Mouse (Mus musculus) layer of hippocampus, adult 9-10 months (tissue): ENCODE data around the gene Plekho2.

Source experiments
- DNase-seq: peaks from one replicate; pipeline ENCODE4 v3.0.0; 2022; ENCODE audit warnings: low spot score

Plekho2 gene

GRCm38 (mm10) chr9:65586406-65587269, 6.8 kb upstream of the Plekho2 start, which contains the start of gene Pif1:
Gene Pif1, plus strand, starts transcription at chr9:65587160.
- no peak for DNase-seq

GRCm38 (mm10) chr9:65583045-65583444, 3.2 kb upstream of the Plekho2 start:
- no peak for DNase-seq

GRCm38 (mm10) chr9:65580401-65581256, 789 bp upstream of the Plekho2 start:
- DNase-seq = peak; percentile 82

- DNase-seq = no peak
These were observed 1.0 kb downstream of the Plekho2 start for GRCm38 (mm10) chr9:65578801-65579249.

GRCm38 (mm10) chr9:65577511-65578196, 2.2 kb downstream of the Plekho2 start:
- DNase-seq = no peak

GRCm38 (mm10) chr9:65576861-65577510, 2.9 kb downstream of the Plekho2 start:
- no peak for DNase-seq

- DNase-seq = no peak
These were observed 4.2 kb downstream of the Plekho2 start for GRCm38 (mm10) chr9:65575393-65576196.

- DNase-seq = no peak
These were observed 5.1 kb downstream of the Plekho2 start for GRCm38 (mm10) chr9:65574513-65575392.

GRCm38 (mm10) chr9:65572837-65573236, 7.0 kb downstream of the Plekho2 start:
- DNase-seq = no peak

- DNase-seq = no peak
These were observed 10.3 kb downstream of the Plekho2 start for GRCm38 (mm10) chr9:65569491-65569971.

- DNase-seq = no peak
These were observed 11.1 kb downstream of the Plekho2 start for GRCm38 (mm10) chr9:65568787-65569186.

- no peak for DNase-seq
These were observed 15.1 kb downstream of the Plekho2 start for GRCm38 (mm10) chr9:65564698-65565097.

GRCm38 (mm10) chr9:65563073-65563472, 16.8 kb downstream of the Plekho2 start:
- DNase-seq = no peak

- no peak for DNase-seq
These were observed 17.7 kb downstream of the Plekho2 start for GRCm38 (mm10) chr9:65562081-65562506.

GRCm38 (mm10) chr9:65561016-65561415, 18.8 kb downstream of the Plekho2 start:
- DNase-seq = no peak

GRCm38 (mm10) chr9:65558806-65559205, 21.0 kb downstream of the Plekho2 start:
- no peak for DNase-seq

GRCm38 (mm10) chr9:65556979-65557378, 22.9 kb downstream of the Plekho2 start:
- no peak for DNase-seq

GRCm38 (mm10) chr9:65556349-65556748, 23.5 kb downstream of the Plekho2 start:
- DNase-seq = no peak

GRCm38 (mm10) chr9:65555621-65556020, 24.2 kb downstream of the Plekho2 start:
- no peak for DNase-seq

- no peak for DNase-seq
These were observed 24.8 kb downstream of the Plekho2 start for GRCm38 (mm10) chr9:65555001-65555405.
